In genomic region chr5:116285532-116286176, GRCm38 (mm10) we compare ENCODE assay signal across 15 mouse cellular contexts. TPM values are rescaled to one million over a fixed set of nuclear protein-coding genes. Genes with fewer than 3 reads are reported as not detected.
A peak's percentile ranks its signal among the peaks of the same experiment; 100 is the strongest.
DNase-seq lines count a peak whose midpoint lies in the region; ATAC-seq lines count a peak whose summit lies in the region.
"Had no signal": no experiment of that assay in that cellular context is flagged by ENCODE, and none has a peak within 500 bp of the region (broad histone marks: within the 10 kb centered on the region; RNA-seq: fewer than 3 reads in every experiment).

No protein-coding gene starts in this region.

- peak overlapping the region; percentile 32; the same call in 1 of the 2 replicates for H3K4me2 ChIP-seq in forebrain, embryonic 13.5 days
- no peak overlapping the region for H3K4me2 ChIP-seq in forebrain, embryonic 11.5 days (ENCODE audit: low read depth, low read length, severe bottlenecking)
- no peak overlapping the region for H3K4me2 ChIP-seq in midbrain, embryonic 16.5 days (ENCODE audit: low read length)
- H3K4me2 ChIP-seq in midbrain, embryonic 14.5 days (ENCODE audit: low read length) = no peak overlapping the region
- H3K4me2 ChIP-seq in hindbrain, embryonic 16.5 days (ENCODE audit: low read length) = peak overlapping the region; percentile 30; the same call in 1 of the 2 replicates
- no peak overlapping the region for H3K4me2 ChIP-seq in stomach, embryonic 15.5 days

- no peaks in the 10 kb centered on the region for H3K9me3 ChIP-seq in forebrain, embryonic 13.5 days (replicated peaks)
- H3K9me3 ChIP-seq in forebrain, embryonic 11.5 days (ENCODE audit: control insufficient read depth, low read length) = no peaks in the 10 kb centered on the region
- H3K9me3 ChIP-seq in midbrain, embryonic 16.5 days (replicated peaks; ENCODE audit: control insufficient read depth, low read length, poor library complexity, severe bottlenecking) = no peaks in the 10 kb centered on the region
- H3K9me3 ChIP-seq in midbrain, embryonic 14.5 days (ENCODE audit: control insufficient read depth, low read length) = no peaks in the 10 kb centered on the region
- H3K9me3 ChIP-seq in hindbrain, embryonic 16.5 days (ENCODE audit: control insufficient read depth, low read length) = no peaks in the 10 kb centered on the region
- H3K9me3 ChIP-seq in stomach, embryonic 15.5 days = no peaks in the 10 kb centered on the region

- no peaks in the 10 kb centered on the region for H3K36me3 ChIP-seq in forebrain, embryonic 13.5 days (ENCODE audit: poor library complexity, severe bottlenecking)
- no peaks in the 10 kb centered on the region for H3K36me3 ChIP-seq in forebrain, embryonic 11.5 days (ENCODE audit: control insufficient read depth, insufficient read depth, low read length)
- H3K36me3 ChIP-seq in midbrain, embryonic 16.5 days (ENCODE audit: control insufficient read depth, insufficient read depth, low read length) = no peaks in the 10 kb centered on the region
- no peaks in the 10 kb centered on the region for H3K36me3 ChIP-seq in midbrain, embryonic 14.5 days (ENCODE audit: control insufficient read depth, insufficient read depth, low read length)
- no peaks in the 10 kb centered on the region for H3K36me3 ChIP-seq in hindbrain, embryonic 16.5 days (ENCODE audit: control insufficient read depth, insufficient read depth, low read length)
- no peaks in the 10 kb centered on the region for H3K36me3 ChIP-seq in stomach, embryonic 15.5 days

- H3K4me1 ChIP-seq in forebrain, embryonic 13.5 days = peaks cover 26% of the 10 kb centered on the region
- H3K4me1 ChIP-seq in forebrain, embryonic 11.5 days (replicated peaks; ENCODE audit: control insufficient read depth, insufficient read depth, low read length) = peaks cover 7% of the 10 kb centered on the region
- peaks cover 13% of the 10 kb centered on the region for H3K4me1 ChIP-seq in midbrain, embryonic 16.5 days (ENCODE audit: control insufficient read depth, insufficient read depth, low read length)
- peaks cover 24% of the 10 kb centered on the region for H3K4me1 ChIP-seq in midbrain, embryonic 14.5 days (ENCODE audit: control insufficient read depth, insufficient read depth, low read length)
- H3K4me1 ChIP-seq in hindbrain, embryonic 16.5 days (ENCODE audit: control insufficient read depth, insufficient read depth, low read depth, low read length) = peaks cover 21% of the 10 kb centered on the region
- 0 out of 2 replicates have a peak, but pooled peaks cover 7% of the 10 kb centered on the region for H3K4me1 ChIP-seq in stomach, embryonic 15.5 days

- H3K9ac ChIP-seq in forebrain, embryonic 13.5 days = peak overlapping the region; percentile 30; the same call in 1 of the 2 replicates
- no peak overlapping the region for H3K9ac ChIP-seq in forebrain, embryonic 11.5 days (ENCODE audit: low read length)
- H3K9ac ChIP-seq in midbrain, embryonic 16.5 days (ENCODE audit: low read depth, low read length) = no peak overlapping the region
- no peak overlapping the region for H3K9ac ChIP-seq in midbrain, embryonic 14.5 days (replicated peaks; ENCODE audit: low read length)
- H3K9ac ChIP-seq in hindbrain, embryonic 16.5 days (ENCODE audit: low read depth, low read length) = peak overlapping the region; percentile 33
- no peak overlapping the region for H3K9ac ChIP-seq in stomach, embryonic 15.5 days
- H3K9ac ChIP-seq: liver, embryonic 14.5 days had no signal

- no peak overlapping the region for H3K27ac ChIP-seq in forebrain, embryonic 13.5 days
- no peak overlapping the region for H3K27ac ChIP-seq in forebrain, embryonic 11.5 days (ENCODE audit: low read depth, low read length)
- no peak overlapping the region for H3K27ac ChIP-seq in midbrain, embryonic 16.5 days (ENCODE audit: low read length)
- no peak overlapping the region for H3K27ac ChIP-seq in midbrain, embryonic 14.5 days (replicated peaks; ENCODE audit: low read depth, low read length)
- H3K27ac ChIP-seq in hindbrain, embryonic 16.5 days (ENCODE audit: low read depth, low read length) = no peak overlapping the region
- no peak overlapping the region for H3K27ac ChIP-seq in stomach, embryonic 15.5 days
- H3K27ac ChIP-seq: liver, embryonic 14.5 days had no signal

- H3K27me3 ChIP-seq in forebrain, embryonic 13.5 days = peaks cover 59% of the 10 kb centered on the region
- peaks cover 18% of the 10 kb centered on the region for H3K27me3 ChIP-seq in forebrain, embryonic 11.5 days (ENCODE audit: control insufficient read depth, insufficient read depth, low read length)
- no peaks in the 10 kb centered on the region for H3K27me3 ChIP-seq in midbrain, embryonic 16.5 days (ENCODE audit: control insufficient read depth, insufficient read depth, low read depth, low read length)
- peaks cover 6% of the 10 kb centered on the region; the same call in 1 of the 2 replicates for H3K27me3 ChIP-seq in midbrain, embryonic 14.5 days (ENCODE audit: control insufficient read depth, insufficient read depth, low read length)
- H3K27me3 ChIP-seq in hindbrain, embryonic 16.5 days (replicated peaks; ENCODE audit: control insufficient read depth, insufficient read depth, low read length) = no peaks in the 10 kb centered on the region
- no peaks in the 10 kb centered on the region for H3K27me3 ChIP-seq in stomach, embryonic 15.5 days (replicated peaks)

- ATAC-seq in forebrain, embryonic 13.5 days = 0 out of 2 replicates have a peak, but pooled peaks have one; percentile 36
- ATAC-seq in forebrain, embryonic 11.5 days (replicated peaks; ENCODE audit: low FRiP score) = no peak
- ATAC-seq in midbrain, embryonic 16.5 days = 0 out of 2 replicates have a peak, but pooled peaks have one; percentile 40
- ATAC-seq in midbrain, embryonic 14.5 days (ENCODE audit: low FRiP score, low TSS enrichment) = no peak
- no peak for ATAC-seq in hindbrain, embryonic 16.5 days
- 0 out of 2 replicates have a peak, but pooled peaks have one; percentile 5 for ATAC-seq in stomach, embryonic 15.5 days (ENCODE audit: insufficient read depth, low FRiP score, low read depth)

- WGBS in forebrain, embryonic 13.5 days = 28% methylated on average over 15 of the region's 15 CpGs
- 31% methylated on average over 15 of the region's 15 CpGs for WGBS in forebrain, embryonic 11.5 days
- WGBS in midbrain, embryonic 16.5 days = 28% methylated on average over 15 of the region's 15 CpGs
- WGBS in midbrain, embryonic 14.5 days = 32% methylated on average over 15 of the region's 15 CpGs
- WGBS in hindbrain, embryonic 16.5 days = 32% methylated on average over 15 of the region's 15 CpGs
- WGBS in stomach, embryonic 15.5 days = 33% methylated on average over 15 of the region's 15 CpGs

- no peak for DNase-seq in forebrain, embryonic 11.5 days (ENCODE audit: low spot score)
- no peak for DNase-seq in midbrain, embryonic 14.5 days
- no peak for DNase-seq in lung, postnatal 36 days
- no peak for DNase-seq in adrenal gland, postnatal 10 days
- DNase-seq: cerebellum, adult 9-10 months; gastrocnemius, postnatal 10 days; heart, postnatal 4 days; layer of hippocampus, adult 9-11 months; lung, postnatal 10 days had no signal

- H3K4me3 ChIP-seq in forebrain, embryonic 13.5 days = no peak overlapping the region
- H3K4me3 ChIP-seq in forebrain, embryonic 11.5 days (ENCODE audit: low read depth, low read length) = no peak overlapping the region
- H3K4me3 ChIP-seq in midbrain, embryonic 16.5 days (ENCODE audit: low read depth, low read length) = no peak overlapping the region
- no peak overlapping the region for H3K4me3 ChIP-seq in midbrain, embryonic 14.5 days (replicated peaks; ENCODE audit: low read depth, low read length)
- no peak overlapping the region for H3K4me3 ChIP-seq in hindbrain, embryonic 16.5 days (ENCODE audit: low read length)
- H3K4me3 ChIP-seq in stomach, embryonic 15.5 days (replicated peaks) = no peak overlapping the region

RNA-seq across cellular contexts. Expression of gene Ccdc60, which starts 3.1 kb away (rescaled TPM):
- 0.58 and 1.3 TPM in 2 replicates for polyA plus RNA-seq in forebrain, embryonic 13.5 days (2015; fragmentation: Nextera tagmentation; extraction: Ambion mirVana)
- polyA plus RNA-seq in forebrain, embryonic 11.5 days (2014; fragmentation: Nextera tagmentation; extraction: Ambion mirVana) = 0.92 and 1.6 TPM in 2 replicates
- polyA plus RNA-seq in midbrain, embryonic 16.5 days (2015; fragmentation: Nextera tagmentation; extraction: Ambion mirVana) = 2.7 and 3.1 TPM in 2 replicates
- 2.3 and 2.9 TPM in 2 replicates for polyA plus RNA-seq in midbrain, embryonic 14.5 days (2014; fragmentation: Nextera tagmentation; extraction: Ambion mirVana)
- 2.2 and 2.6 TPM in 2 replicates for polyA plus RNA-seq in hindbrain, embryonic 16.5 days (2015; fragmentation: Nextera tagmentation; extraction: Ambion mirVana)
- polyA plus RNA-seq in stomach, embryonic 15.5 days (2015; fragmentation: Nextera tagmentation; extraction: Ambion mirVana) = 1.7 and 2.0 TPM in 2 replicates
- under 1 TPM in 1 of 2 experiments, not detected in 1; 0.09 TPM for total RNA-seq in adrenal gland, postnatal 10 days (2021)
- total RNA-seq: adrenal gland, adult 18-20 months; gastrocnemius, postnatal 10 days had no signal

Comparison
In these comparisons a context has a peak if more than half of its experiments do, and no peak if none do; other contexts are left out.
1. ATAC-seq: peak in forebrain, embryonic 13.5 days (single experiment), midbrain, embryonic 16.5 days (single experiment) and stomach, embryonic 15.5 days (single experiment); none in forebrain, embryonic 11.5 days (single experiment), midbrain, embryonic 14.5 days (single experiment) and hindbrain, embryonic 16.5 days (single experiment).
2. H3K4me2 ChIP-seq: peak in forebrain, embryonic 13.5 days (single experiment) and hindbrain, embryonic 16.5 days (single experiment); none in forebrain, embryonic 11.5 days (single experiment), midbrain, embryonic 16.5 days (single experiment), midbrain, embryonic 14.5 days (single experiment) and stomach, embryonic 15.5 days (single experiment).
3. H3K9ac ChIP-seq: peak in forebrain, embryonic 13.5 days (single experiment) and hindbrain, embryonic 16.5 days (single experiment); none in forebrain, embryonic 11.5 days (single experiment), midbrain, embryonic 16.5 days (single experiment), midbrain, embryonic 14.5 days (single experiment) and stomach, embryonic 15.5 days (single experiment).